Mouse (Mus musculus): ENCODE data around the gene F13a1.

F13a1 gene

GRCm38 (mm10) chr13:36953676-36954075, 96.4 kb downstream of the F13a1 start:
- DNase-seq (ENCODE audit: low spot score): no peak

- DNase-seq (ENCODE audit: low spot score): no peak
Measured at GRCm38 (mm10) chr13:36941891-36942290, 108.2 kb downstream of the F13a1 start.

- no peak for DNase-seq (ENCODE audit: low spot score)
Measured at GRCm38 (mm10) chr13:36932066-36932465, 118.0 kb downstream of the F13a1 start.

GRCm38 (mm10) chr13:36919737-36920136, 130.3 kb downstream of the F13a1 start:
- DNase-seq (ENCODE audit: low spot score): no peak

GRCm38 (mm10) chr13:36903885-36904284, 146.2 kb downstream of the F13a1 start:
- no peak for DNase-seq (ENCODE audit: low spot score)

- DNase-seq (ENCODE audit: low spot score): no peak
Measured at GRCm38 (mm10) chr13:36903447-36903846, 146.6 kb downstream of the F13a1 start.

- DNase-seq (ENCODE audit: low spot score): no peak
Measured at GRCm38 (mm10) chr13:36901603-36902002, 148.4 kb downstream of the F13a1 start.

GRCm38 (mm10) chr13:36901016-36901415, 149.0 kb downstream of the F13a1 start:
- DNase-seq (ENCODE audit: low spot score): no peak

GRCm38 (mm10) chr13:36896061-36896460, 154.0 kb downstream of the F13a1 start:
- DNase-seq (ENCODE audit: low spot score): no peak

- no peak for DNase-seq (ENCODE audit: low spot score)
Measured at GRCm38 (mm10) chr13:36893762-36894161, 156.3 kb downstream of the F13a1 start.

- no peak for DNase-seq (ENCODE audit: low spot score)
Measured at GRCm38 (mm10) chr13:36892216-36892615, 157.8 kb downstream of the F13a1 start.

- no peak for DNase-seq (ENCODE audit: low spot score)
Measured at GRCm38 (mm10) chr13:36885973-36886372, 164.1 kb downstream of the F13a1 start.

- no peak for DNase-seq (ENCODE audit: low spot score)
Measured at GRCm38 (mm10) chr13:36839111-36839510, 210.9 kb downstream of the F13a1 start.

Data from testis, postnatal 10 days (tissue).